Mouse (Mus musculus): ENCODE results near the gene Defb36.

The Defb36 gene

DNA sequence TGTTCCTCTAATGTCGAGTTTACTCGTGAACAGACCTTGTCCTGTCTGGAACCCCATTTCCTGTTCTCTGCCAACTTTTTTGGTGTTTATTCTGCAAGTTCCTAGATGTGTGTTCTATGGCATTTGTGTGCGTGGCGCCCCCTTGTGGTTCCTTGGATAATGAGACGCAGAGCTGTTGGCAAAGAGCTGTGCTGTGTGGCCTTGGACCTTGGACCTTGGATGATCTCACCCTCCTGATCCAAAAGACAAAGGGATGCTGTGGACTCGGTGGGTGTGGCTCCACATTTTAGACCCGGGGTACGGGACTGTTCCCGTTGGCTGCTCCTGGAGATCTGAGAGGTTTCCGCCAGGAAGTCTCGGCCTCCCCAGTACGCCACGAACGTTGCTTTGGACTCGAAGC, at the start of gene Defb36:
TSS of gene Defb36 (plus strand) at position 271 of the 400 bp plus-strand sequence.
- DNase-seq = peak; percentile 11 to 21

DNA sequence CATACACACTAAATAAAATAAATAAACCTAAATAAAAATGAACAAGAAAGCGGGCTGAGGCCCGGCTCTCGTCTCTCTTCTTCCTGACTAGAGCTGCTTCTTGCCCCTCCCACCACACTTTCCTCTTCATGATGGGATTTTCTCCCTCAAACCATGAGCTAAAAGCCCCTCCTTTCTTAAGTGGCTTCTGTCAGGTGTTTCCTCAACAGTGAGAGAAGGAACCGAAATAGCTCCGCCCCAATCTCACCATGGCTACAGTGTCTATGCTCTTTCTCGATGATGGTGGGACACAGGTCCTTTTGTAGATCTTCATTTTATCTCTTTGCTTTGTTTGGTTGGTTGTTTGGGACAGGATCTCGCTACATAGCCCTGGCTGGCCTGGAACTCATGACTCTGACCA, 47.5 kb upstream of the Defb36 start:
- DNase-seq = no peak

DNA sequence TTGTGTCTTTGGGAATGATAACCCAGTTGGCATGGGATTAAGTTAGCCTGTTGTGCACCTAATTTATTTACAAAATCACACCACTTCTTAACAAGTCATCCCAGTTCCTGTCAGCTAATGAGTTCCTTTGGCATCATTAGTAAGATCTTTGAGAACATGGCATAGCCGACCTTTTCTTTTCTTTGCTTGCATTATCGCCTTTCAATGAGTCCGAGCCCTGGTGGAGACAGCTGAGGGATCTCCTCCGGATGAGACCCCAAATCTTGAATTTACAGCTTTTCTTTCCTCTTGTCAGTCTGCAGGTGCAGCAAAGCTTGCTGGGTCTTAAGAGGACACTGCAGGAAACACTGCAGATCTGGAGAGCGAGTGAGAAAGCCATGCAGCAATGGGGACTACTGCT, 35.1 kb upstream of the Defb36 start, which contains the start of gene Gm17416:
TSS of gene Gm17416 (plus strand) at position 301 of the 400 bp plus-strand sequence.
- DNase-seq = no peak

DNA sequence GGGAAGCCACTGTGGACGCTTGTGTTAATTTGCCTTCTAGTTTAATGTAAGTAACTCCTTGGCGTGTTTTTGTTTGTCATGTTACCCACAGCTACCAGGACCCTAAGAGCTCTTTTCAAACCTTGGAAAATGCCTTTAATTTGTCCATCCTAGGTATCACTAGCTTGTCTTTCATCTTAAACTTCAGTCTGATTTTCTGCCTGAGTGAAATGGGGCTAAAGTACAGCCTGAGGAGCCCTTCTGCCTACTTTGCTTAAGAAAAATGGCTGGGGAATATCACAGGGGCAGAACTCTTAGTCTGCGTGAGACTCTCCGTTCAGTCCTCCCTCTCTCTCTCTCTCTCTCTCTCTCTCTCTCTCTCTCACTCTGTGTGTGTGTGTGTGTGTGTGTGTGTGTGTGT, 34.2 kb upstream of the Defb36 start:
- DNase-seq = no peak

DNA sequence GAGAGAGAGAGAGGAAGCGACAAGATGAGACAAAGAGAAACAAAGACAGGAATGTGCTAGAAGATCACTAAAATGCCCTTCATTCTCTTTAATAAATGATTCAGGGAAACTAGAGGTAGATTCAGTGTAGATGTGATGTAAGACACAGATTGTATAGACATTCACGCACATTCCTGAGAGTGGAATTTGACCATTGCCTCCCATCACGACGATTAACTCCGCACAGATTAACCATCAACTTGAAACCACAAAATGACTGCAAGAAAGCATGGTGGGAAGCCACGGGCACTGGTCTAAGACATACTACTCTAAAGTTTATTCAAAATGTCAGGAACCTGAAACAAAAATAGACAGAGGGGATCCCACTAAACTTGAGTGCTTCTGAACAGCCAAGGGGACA, 33.8 kb upstream of the Defb36 start:
- DNase-seq = no peak

DNA sequence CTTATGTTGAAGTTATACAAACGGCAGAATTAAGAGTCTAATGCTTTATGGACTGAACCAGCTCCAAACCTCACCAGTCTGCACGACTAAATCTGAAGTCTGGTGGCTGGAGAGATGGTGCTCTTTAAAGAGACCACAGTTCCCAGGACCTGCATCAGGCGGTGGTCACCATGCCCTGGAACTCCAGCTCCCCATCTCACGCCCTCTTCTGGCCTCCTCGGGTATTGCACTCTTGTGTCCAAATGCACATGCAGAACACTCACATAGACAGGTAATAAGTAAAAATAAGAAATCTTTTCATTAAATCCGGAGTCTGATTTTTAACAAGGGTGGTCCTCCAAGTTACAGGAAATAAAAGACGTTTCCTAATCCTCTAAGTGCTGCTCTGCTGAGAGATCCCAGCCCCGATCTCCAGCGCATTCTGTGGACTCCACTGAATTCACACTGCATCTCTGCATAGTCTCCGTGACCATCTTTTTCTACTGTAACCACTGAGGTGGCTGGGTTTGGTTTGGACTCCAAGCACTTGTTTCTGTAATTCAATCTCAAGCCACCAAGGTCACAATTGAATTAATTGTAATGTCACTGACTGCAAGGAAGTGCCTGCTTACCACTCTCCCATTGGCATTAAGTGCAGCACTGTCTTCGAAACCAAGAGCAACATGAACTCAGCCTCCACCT, 31.9 kb upstream of the Defb36 start, which contains the start of gene Defb21:
TSS of gene Defb21 (plus strand) at position 631 of the 681 bp plus-strand sequence.
- DNase-seq = no peak

DNA sequence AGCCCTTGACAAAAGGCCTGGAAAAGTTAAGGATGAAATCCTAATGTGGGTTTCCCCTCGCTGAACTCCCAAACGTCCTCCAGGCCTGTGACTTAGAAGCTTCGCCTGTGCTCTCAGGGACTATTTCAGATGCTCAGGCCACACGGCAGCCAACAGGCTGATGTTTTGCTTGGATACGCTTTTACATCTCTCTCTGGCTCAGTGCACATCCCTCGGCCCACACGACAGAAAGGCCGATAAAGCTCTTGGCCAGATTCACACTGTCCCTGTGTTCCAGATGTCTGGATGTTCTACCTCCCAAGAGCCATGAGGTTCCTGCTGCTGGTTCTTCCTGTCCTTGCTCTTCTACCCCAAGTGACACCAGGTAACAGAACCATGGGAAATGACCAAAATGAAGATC, 30.6 kb upstream of the Defb36 start:
- DNase-seq = no peak

DNA sequence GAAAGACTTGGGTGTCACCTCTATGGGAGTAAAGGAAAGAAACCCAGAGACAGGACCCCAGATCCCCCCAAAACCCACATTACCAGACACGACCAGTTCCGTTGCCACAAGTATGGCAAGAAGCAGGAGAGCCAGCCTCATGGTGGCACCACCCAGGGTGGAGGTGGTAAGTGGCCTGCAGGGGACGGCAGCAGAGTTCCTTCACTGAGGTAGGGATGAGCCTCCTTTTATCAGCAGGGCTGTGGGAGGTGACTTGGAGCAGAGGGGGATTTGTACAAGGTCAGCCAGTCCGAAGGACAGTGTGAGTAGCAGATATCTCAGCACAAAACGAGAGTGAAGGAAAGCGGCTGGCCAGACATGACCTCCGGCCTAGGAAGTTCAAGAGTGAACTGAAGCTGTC, 24.0 kb upstream of the Defb36 start, which contains the start of gene Defb19:
TSS of gene Defb19 (minus strand) at position 206 of the 400 bp plus-strand sequence.
- no peak for DNase-seq

DNA sequence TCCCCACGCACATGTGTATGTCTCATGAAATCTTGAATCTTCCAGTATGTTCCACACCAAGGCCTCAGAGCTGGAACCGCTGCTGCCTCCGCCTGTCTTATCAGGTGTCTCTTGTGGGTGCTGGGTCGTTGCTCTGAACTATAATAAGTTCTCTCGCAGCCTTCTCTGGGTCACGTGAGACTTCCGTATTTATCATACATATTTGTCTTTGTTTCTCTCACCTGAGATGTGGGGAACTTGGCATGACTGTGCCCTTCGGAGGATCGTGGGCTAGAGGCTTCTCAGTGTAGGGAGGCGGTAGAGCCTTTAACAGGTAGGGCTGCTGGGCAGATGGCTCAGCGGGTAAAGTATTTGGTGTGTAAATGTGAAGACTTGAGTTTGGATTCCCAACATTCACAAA, 23.5 kb upstream of the Defb36 start:
- DNase-seq = no peak

DNA sequence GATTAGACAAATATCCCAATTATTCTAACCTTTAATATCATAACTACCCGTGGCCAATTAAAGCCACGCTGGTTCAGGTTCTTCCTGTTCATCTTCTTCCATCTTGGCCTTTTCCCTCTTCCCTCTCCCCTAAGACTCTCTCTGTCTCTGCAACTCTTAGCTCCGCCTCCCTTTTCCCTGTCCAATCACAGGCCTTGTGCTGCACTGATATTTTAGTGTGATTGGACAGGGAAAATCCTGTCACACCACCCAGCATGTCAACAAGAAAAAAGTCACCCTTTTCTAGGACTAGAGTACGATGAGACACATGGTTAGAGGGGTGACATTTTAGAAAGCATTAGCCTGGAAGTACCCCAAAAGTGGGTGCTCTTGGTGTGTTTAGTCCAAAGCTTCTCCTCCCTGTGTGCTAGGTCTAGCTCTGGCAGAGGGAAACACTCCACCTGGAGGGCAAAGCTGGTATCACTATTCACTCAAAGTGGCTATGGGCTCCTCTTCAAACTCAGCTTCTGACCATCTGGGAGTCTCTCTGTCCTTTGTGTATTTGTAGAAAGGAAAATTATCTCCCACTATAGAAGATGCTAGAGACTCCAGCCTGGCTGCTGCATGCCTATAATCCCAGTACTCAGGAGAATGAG, 17.1 kb upstream of the Defb36 start:
- DNase-seq = peak in 1 of 2 experiments; percentile 6

DNA sequence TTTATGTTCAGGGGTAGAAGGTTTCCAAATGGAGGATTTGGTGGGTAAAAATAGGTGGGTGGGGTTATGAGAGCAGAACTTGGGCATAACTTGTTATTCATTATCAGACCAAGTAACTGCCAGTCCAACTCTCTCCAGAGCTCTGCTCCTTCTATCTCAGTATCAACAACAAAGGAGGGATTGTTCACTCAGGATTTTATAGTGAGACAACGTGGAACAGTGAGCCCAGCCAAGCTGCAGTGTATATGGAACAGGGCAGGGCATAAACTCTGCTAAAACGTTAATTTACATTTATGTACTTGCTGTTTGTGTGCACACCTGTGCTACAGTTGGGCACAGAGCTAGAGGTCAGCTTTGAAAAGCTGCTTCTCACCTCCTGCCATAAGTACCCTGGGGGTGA, 15.7 kb upstream of the Defb36 start:
- DNase-seq = no peak

DNA sequence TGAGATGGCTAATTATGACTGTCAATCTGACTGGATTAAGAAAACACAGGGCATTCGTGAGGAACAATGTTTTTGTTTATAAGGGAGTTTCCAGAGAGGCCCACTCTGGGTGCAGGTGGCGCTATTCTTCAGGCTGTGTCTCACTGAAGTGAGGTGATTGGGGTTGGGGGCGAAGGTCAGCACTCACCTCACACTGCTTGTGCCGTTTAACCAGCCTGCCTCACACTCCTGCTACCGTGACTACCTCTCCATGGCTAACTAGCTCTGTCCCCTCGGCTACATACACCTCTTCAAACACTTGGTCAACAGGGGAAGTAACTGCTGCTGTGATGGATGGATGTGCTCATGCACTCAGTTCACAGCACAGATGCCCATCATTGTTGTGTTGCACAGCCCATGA, 15.1 kb upstream of the Defb36 start:
- DNase-seq = no peak

DNA sequence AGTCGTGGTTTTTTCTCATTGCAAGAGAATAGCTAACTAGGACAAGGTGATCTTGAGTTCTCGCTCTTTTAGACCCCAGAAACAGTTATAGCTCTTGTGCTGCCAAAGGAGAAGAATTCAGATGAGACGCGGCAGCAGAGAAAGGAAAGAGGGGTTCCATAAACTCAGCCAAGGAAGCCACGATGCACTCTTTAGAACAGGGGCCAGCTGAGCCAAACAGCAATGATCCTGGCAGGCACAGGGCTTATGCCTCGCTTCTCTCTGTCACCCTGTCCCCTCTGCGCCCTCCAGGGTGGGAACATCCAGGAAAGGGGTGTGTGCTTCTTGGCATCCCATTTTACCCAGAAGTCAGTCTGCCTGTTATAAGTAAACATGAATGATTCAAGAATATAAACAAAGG, 4.8 kb upstream of the Defb36 start, which contains the start of gene Defb45:
TSS of gene Defb45 (minus strand) at position 101 of the 400 bp plus-strand sequence.
- no peak for DNase-seq

DNA sequence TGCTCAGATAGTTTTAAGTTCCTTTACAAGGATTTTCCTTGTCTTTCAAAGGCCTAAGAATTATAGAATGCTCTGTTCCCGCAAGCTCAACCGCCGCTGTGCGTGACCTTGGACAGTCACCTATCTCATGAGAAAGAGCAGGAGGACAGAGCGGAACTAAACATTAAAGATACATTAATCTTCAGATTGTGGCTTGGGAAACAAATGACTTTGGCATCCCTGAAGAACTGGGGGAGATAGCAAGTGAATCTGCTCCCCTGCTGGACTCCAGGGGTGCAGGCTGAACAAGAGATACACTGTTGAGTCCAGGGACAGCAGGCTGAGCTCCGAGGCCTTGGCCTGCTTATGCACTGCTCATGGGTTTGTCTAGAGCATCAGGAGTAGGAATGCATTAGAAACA, 4.1 kb upstream of the Defb36 start:
- DNase-seq = no peak

DNA sequence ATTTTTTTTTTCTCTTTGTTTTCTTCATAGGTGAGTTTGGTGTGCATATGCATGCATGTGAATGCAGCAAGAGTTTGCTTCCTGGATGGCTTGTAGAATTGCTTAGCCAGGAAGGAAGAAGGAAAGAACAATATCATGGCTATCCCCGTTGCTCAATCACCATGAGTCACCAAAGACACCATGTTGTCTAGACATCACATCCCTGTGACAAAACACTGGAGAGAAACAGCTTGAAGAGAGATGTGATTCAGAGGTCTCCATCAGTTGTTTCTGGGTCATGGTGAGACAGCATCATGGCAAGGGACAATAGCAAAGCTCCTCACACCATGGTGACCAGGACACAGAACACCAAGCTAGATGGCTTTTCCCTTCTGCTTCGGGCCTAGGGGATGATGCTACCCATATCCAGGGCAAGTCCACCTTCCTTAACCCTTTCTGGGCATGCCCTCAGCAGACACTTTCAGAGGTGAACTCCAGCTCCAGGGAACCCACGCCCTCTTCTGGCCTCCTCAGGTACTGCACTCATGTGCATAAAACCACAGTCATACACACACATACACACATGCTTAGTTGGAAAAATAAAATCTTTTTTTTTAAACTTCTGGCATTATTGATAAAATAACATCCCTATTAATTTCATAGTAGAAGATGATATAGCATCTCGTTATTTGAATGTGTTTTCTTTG, 2.7 kb upstream of the Defb36 start:
- no peak for DNase-seq

DNA sequence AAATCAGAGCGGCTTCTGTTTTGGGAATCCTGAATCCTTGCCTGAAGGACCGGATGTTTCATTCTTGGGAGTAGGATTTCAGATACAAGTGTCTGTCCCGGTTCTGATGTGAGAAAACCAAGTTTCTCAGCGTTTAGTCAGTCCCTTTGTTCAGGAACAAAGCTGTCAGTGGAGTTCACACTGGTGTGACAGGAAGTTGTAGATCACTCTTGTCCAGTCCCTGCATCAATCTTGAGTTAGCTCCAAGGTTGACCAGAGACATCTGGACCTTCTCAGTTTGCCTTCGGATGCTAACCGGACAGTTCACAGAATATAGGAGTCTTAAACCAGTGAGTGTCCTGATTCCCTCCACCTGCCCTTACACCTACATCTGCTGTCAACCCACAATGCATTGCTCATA, 3.6 kb downstream of the Defb36 start:
- no peak for DNase-seq

DNA sequence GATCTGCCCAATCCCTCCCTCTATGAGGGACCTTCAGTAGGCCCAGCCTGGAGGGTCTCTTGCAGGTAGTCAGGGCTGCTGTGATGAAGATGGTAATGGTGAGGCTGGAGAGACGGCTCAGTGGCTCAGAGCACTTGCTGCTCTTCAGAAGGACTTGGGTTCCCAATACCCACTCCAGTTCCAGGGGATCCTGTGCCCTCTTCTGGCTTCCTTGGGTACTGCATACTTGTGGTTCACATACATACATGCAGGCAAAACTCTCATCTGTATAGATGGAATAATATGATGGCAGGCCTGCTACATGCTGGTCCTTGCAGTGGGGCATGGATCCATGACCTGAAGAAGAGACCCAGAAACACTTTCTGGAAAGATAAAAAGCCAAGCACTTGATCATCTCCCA, 4.6 kb downstream of the Defb36 start:
- DNase-seq = no peak

DNA sequence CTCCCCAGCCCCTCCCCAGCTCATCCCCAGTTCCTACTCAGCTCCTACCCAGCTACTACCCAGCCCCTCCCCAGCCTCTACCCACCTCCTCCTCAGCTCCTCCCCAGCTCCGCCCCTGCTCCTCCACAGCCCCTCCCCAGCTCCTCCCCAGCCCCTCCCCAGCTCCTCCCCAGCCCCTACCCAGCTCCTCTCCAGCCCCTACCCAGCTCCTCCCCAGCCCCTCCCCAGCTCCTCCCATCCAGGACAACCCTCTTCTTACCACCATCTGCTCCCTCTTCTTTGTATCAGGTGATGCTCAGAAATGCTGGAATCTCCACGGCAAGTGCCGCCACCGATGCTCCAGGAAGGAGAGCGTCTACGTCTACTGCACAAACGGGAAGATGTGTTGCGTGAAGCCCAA, 8.1 kb downstream of the Defb36 start:
- no peak for DNase-seq

DNA sequence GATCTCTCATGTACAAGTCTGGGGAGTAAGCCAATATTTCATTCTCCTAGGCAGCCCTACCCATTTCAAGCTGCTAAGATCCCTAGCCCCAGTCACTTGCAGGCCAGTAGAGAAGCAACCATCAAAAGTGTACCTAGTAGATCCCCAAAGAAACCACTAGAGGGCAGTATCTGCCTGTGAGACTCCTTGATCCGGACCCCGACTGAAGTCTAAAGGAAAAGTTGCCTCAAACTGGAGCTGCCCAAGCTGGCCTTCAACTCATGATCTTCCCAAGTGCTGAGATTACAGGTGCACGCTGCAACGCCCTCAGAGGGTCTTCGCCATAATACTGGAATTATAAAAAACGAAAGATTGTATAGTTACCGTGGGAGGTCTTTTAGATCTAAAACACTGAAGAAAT, 11.4 kb downstream of the Defb36 start:
- DNase-seq = peak; percentile 12 to 13

DNA sequence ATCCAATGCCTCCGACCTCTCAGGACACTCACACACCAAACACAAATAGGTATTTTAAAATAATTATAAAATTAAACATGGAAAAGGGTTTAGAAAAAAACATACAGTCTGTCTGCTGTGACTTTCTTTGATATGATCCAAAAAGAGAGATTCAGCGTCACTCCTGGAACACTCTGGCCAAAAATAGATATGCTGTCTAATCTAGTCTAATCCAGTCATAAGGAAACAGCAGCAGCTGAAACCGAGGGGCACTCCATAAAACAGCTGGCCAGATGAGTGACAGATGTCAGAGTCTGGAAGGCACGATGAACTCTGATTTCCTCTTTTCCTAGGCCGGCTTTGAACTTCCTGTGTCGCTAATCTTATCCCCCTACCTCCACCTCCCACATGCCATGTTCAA, 12.3 kb downstream of the Defb36 start:
- no peak for DNase-seq

DNA sequence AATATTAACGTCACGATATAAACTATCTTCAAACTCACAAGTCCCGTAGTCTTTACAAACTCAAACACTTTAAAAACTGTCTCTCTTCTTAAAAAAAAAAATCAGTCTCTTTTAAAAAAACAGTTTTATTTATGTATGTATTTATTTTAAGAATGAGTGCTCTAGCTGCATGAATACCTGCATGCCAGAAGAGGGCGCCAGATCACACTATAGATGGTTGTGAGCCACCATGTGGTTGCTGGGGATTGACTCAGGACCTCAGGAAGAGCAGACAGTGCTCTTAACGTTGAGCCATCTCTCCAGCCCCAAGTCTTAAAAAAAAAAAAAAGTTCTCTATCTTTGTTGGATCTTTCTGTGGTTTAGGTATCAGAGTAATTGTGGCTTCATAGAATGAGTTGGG, 13.2 kb downstream of the Defb36 start:
- peak in 1 of 2 experiments; percentile 7 for DNase-seq

DNA sequence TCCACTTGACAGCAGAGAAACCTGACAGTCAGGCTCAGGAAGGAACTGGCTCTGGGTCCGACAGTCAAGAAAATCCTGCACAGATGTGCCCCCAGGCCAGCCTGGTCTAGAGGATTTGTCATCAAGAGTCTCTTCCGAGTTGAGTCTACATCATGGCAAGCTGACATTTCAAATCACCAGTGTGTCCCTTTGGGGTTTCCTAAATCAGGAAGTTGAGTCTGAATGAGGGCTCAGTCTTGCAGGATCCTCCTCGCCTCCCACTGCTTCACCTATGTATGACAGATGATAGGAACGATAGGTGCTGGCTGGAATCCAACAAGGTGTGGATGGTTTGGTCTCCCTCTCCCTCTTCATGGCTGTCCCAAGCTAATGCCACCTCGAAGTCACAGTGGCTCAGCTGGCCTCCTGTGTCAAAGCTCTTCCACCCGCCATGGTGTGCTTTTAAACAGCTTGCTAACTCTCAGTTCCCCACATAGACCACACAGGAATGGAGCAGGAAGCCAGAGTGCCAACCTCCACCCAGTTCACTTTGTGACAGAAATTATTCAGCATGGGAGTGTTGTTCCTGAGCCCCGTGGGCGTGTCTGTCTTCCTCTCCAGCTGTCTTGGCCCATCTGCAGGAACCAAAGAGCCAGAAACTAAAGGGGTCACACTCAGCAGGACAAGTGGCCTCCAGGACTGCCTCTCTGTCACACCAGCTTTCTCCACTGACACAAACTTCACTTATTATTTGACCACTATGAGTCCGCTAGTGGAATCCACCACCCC, 16.4 kb downstream of the Defb36 start:
- no peak for DNase-seq

DNA sequence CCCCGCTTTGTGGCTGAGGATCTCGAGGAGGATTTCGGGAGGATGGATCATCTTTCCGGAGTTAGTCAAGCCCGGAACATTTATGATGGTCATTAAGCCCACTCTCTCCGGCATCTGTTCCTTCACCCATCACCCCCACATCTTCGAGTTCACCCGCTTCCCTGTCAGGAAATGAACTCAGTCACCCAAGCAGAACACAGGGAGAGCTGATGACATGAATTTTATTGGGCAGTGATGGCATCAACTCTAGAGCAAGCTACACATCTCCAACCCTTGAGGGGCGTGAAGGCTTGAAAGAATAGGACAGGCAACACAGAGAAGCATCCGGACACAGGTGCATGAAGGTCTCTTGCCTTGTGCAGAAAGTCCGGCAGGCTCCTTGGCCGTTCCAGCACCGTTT, 18.0 kb downstream of the Defb36 start:
- no peak for DNase-seq

Data from cerebellum, adult 18-20 months (tissue).